Mouse (Mus musculus) heart, embryonic 11.5 days (tissue): ENCODE data around the gene As3mt. TPM values are rescaled to one million over a fixed set of nuclear protein-coding genes. Genes with fewer than 3 reads are reported as not detected.
"Not testable (repeated sequence)": the region's sequence is repeated elsewhere in the genome, so short reads cannot be mapped to it uniquely, and the experiment has no call there.

Experiments used
- ATAC-seq: fragments of 200-750 bp; cut with Nextera tagmentation; replicated peaks from 2 replicates; pipeline ENCODE4 v1.8.0; 2017; ENCODE audit warnings: moderate library complexity; ENCODE audit not compliant: insufficient number of reproducible peaks, low FRiP score, low TSS enrichment
- H3K27ac ChIP-seq: fragments of 300-500 bp; sonication (generic); 2 replicates; pipeline ENCODE4 v1.5.1; 2014; ENCODE audit warnings: mild to moderate bottlenecking, low read depth, low read length
- H3K27me3 ChIP-seq: fragments of 300-500 bp; sonication (generic); 2 replicates; pipeline ENCODE4 v1.6.1; 2014; ENCODE audit warnings: mild to moderate bottlenecking, low read length, mixed read lengths; ENCODE audit not compliant: control insufficient read depth, insufficient read depth
- H3K36me3 ChIP-seq: fragments of 300-500 bp; sonication (generic); 2 replicates; pipeline ENCODE4 v1.6.1; 2014; ENCODE audit warnings: mild to moderate bottlenecking, low read length, moderate library complexity, mixed read lengths; ENCODE audit not compliant: control insufficient read depth, insufficient read depth
- H3K4me1 ChIP-seq: fragments of 300-500 bp; sonication (generic); 2 replicates; pipeline ENCODE4 v1.6.1; 2014; ENCODE audit warnings: low read length; ENCODE audit not compliant: control insufficient read depth, insufficient read depth
- H3K4me2 ChIP-seq: fragments of 300-500 bp; sonication (generic); 2 replicates; pipeline ENCODE4 v1.6.1; 2014; ENCODE audit warnings: mild to moderate bottlenecking, moderate library complexity
- H3K4me3 ChIP-seq: fragments of 300-500 bp; sonication (generic); 2 replicates; pipeline ENCODE4 v1.5.1; 2014; ENCODE audit warnings: low read depth, low read length
- H3K9ac ChIP-seq: fragments of 300-500 bp; sonication (generic); 2 replicates; pipeline ENCODE4 v1.6.1; 2014; ENCODE audit warnings: mild to moderate bottlenecking, low read depth, low read length, moderate library complexity
- H3K9me3 ChIP-seq: fragments of 300-500 bp; sonication (generic); replicated peaks from 2 replicates; pipeline ENCODE4 v1.6.1; 2016; ENCODE audit warnings: low read length; ENCODE audit not compliant: control insufficient read depth
- WGBS: fragments of 180-500 bp; shearing (Covaris S2); extraction: QIAGEN DNeasy Blood & Tissue Kit; methylation state at CpG from one replicate; pipeline ENCODE4 v1.1.7; 2014; ENCODE audit not compliant: insufficient replicate concordance; 5-methylcytosine and 5-hydroxymethylcytosine counted together
- polyA plus RNA-seq: library from polyadenylated mRNA; unstranded; fragments of >200 nt; fragmentation: Nextera tagmentation; extraction: Ambion mirVana; gene quantifications from 2 replicates; pipeline ENCODE4 v1.2.1, GENCODE M21; 2014

The As3mt gene
- polyA plus RNA-seq, 1 experiment from 2014 or later: 47.6 TPM

- H3K4me3 ChIP-seq: no peak overlapping the region
- H3K4me1 ChIP-seq: no peaks in the 10 kb centered on the region
- no peak overlapping the region for H3K9ac ChIP-seq
- H3K4me2 ChIP-seq: no peak overlapping the region
- no peak for ATAC-seq
- H3K27ac ChIP-seq: no peak overlapping the region
- H3K27me3 ChIP-seq: no peaks in the 10 kb centered on the region
- WGBS: 65% methylated on average over 5 of the region's 5 CpGs
- H3K36me3 ChIP-seq: no peaks in the 10 kb centered on the region
- H3K9me3 ChIP-seq: no peaks in the 10 kb centered on the region
Observed at GRCm38 (mm10) chr19:46776391-46776790, 69.1 kb downstream of the As3mt start.

DNA sequence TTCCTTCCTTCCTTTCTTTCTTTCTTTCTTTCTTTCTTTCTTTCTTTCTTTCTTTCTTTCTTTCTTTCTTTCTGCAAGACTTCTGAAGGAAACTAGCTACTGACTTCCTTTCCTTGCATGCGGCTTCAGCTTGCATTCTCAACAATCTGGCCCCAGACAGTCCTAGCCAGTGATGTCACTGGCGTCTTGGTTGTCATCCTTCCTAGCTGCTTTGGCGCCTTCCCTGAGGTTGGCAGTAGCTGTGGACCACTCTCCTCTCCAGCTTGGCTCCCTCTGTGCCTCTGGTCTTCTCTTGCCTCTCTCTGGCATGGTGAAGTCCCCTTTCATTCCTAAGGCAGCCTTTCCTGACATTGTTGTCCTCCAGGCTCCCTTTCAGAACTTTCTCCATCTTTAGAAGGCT is 69.6 kb downstream of the As3mt start:
- no peaks in the 10 kb centered on the region for H3K27me3 ChIP-seq
- 66% methylated on average over 3 of the region's 3 CpGs for WGBS
- H3K9ac ChIP-seq: no peak overlapping the region
- H3K36me3 ChIP-seq: no peaks in the 10 kb centered on the region
- H3K9me3 ChIP-seq: no peaks in the 10 kb centered on the region
- no peaks in the 10 kb centered on the region for H3K4me1 ChIP-seq
- no peak overlapping the region for H3K4me3 ChIP-seq
- no peak for ATAC-seq
- H3K27ac ChIP-seq: no peak overlapping the region
- no peak overlapping the region for H3K4me2 ChIP-seq

DNA sequence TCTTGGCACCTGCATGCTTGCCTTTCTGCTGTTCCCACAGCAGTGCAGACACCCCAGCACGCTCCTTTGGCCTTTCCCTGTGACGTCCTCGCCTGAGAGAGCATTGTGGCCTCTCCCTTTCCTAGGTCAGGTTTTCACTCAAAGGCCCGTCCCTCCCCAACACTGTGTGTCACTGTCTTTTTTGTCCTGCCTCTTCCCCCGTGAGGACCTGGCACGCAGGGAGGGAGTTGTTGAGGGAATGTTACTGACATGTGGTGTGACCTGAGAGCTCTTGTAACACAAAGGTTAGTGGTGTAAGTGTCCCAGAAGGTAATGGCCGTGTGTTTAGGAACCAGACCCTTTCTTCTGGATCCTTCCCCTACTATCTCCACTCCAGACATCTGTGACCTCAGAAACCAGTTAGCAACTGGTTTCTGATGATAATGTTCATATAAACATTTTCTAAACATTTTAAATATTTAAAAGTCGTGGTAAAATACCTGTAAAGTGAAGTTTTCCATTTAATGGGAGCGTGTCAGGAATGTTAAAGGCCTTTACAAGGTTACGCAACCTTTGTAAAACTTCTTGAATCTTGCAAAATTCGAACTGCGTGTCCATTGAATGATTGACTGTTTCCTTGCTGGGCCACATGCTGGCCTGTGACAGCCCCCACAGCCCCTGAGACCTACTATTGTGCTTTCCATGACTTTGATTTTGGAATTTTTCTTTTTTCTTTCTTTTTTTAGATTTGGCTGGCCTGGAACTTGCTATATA is 70.8 kb downstream of the As3mt start:
- no peaks in the 10 kb centered on the region for H3K27me3 ChIP-seq
- H3K27ac ChIP-seq: no peak overlapping the region
- H3K36me3 ChIP-seq: no peaks in the 10 kb centered on the region
- WGBS: 68% methylated on average over 12 of the region's 12 CpGs
- H3K9me3 ChIP-seq: no peaks in the 10 kb centered on the region
- H3K9ac ChIP-seq: no peak overlapping the region
- no peak overlapping the region for H3K4me3 ChIP-seq
- no peak overlapping the region for H3K4me2 ChIP-seq
- no peaks in the 10 kb centered on the region for H3K4me1 ChIP-seq
- no peak for ATAC-seq

DNA sequence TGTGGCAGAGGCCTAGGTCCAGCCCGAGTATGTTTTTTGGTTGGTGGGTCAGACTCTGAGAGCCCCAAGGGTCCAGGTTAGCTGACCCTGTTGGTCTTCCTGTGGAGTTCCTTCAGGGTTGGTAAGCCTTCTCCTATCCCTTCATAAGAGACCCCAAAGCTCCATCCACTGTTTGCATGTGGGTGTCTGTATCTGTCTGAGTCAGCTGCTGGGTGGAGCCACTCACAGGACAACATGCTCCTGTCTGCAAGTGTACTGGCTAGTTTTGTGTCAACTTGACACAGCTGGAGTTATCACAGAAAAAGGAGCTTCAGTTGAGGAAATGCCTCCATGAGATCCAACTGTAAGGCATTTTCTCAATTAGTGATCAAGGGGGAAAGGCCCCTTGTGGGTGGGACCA is 71.9 kb downstream of the As3mt start:
- not testable (repeated sequence) for H3K9ac ChIP-seq, H3K27ac ChIP-seq, H3K36me3 ChIP-seq, H3K27me3 ChIP-seq, H3K4me2 ChIP-seq, H3K4me1 ChIP-seq, H3K9me3 ChIP-seq, H3K4me3 ChIP-seq, ATAC-seq
- 87% methylated on average over 1 of the region's 1 CpGs for WGBS

GRCm38 (mm10) chr19:46784038-46784437 is 76.8 kb downstream of the As3mt start:
- Histone ChIP-seq H3K9ac (no peak overlapping the region), H3K4me2 (no peak overlapping the region), H3K27me3 (no peaks in the 10 kb centered on the region), H3K9me3 (no peaks in the 10 kb centered on the region), H3K27ac (no peak overlapping the region), H3K36me3 (no peaks in the 10 kb centered on the region), H3K4me1 (no peaks in the 10 kb centered on the region), H3K4me3 (no peak overlapping the region)
- ATAC-seq: no peak
- 68% methylated on average over 5 of the region's 5 CpGs for WGBS

- Histone ChIP-seq H3K27me3 (no peaks in the 10 kb centered on the region), H3K9me3 (no peaks in the 10 kb centered on the region), H3K27ac (no peak overlapping the region), H3K4me2 (no peak overlapping the region), H3K36me3 (no peaks in the 10 kb centered on the region), H3K9ac (no peak overlapping the region), H3K4me1 (no peaks in the 10 kb centered on the region), H3K4me3 (no peak overlapping the region)
- no peak for ATAC-seq
- WGBS: 55% methylated on average over 6 of the region's 6 CpGs
Observed at GRCm38 (mm10) chr19:46784502-46784901, 77.2 kb downstream of the As3mt start.

DNA sequence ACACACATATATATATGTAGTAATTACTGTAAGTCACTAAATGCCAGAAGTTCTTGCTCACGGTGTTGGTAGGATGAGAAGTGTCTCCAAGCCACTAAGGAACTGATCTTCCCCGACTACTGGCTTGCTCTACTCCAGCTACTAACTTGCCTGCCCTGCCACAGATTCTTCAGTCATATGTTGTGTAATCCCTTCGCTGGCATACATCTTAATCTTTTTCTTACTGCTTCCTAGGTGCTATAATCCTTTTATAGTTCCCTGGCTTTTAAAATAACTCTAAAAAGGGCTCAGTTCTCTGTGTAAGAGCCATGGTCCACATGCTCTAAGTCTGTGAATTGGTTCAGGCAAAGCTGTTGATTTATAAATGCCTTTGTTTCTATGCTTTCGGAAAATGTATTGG is 78.4 kb downstream of the As3mt start:
- no peak for ATAC-seq
- H3K9ac ChIP-seq: no peak overlapping the region
- no peaks in the 10 kb centered on the region for H3K9me3 ChIP-seq
- no peaks in the 10 kb centered on the region for H3K36me3 ChIP-seq
- H3K4me2 ChIP-seq: no peak overlapping the region
- no peaks in the 10 kb centered on the region for H3K4me1 ChIP-seq
- H3K27me3 ChIP-seq: no peaks in the 10 kb centered on the region
- 78% methylated on average over 4 of the region's 4 CpGs for WGBS
- no peak overlapping the region for H3K27ac ChIP-seq
- no peak overlapping the region for H3K4me3 ChIP-seq

DNA sequence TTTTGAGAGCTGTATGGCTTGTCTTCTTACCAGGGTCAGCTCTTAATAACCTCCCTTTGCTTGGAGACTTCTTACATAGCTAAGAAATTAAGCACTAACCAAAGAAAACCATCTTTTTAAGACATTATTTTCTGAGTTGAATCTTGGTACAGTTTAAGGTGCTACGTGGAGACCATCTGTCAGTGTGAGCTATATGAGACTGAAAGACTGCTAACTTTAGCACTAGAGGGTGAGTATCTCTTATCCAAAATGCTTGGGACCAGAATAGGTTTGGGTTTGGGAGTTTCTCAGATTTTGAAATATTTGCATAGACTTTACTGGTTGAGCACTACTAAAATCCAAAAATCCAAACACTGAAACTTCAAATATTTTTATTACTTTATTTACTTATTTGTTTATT is 82.5 kb downstream of the As3mt start:
- Histone ChIP-seq H3K9me3 (no peaks in the 10 kb centered on the region), H3K9ac (no peak overlapping the region), H3K4me3 (no peak overlapping the region), H3K36me3 (no peaks in the 10 kb centered on the region), H3K27me3 (no peaks in the 10 kb centered on the region), H3K4me1 (0 out of 2 replicates have a peak, but pooled peaks cover 3% of the 10 kb centered on the region), H3K4me2 (no peak overlapping the region), H3K27ac (no peak overlapping the region)
- no peak for ATAC-seq
- WGBS: 78% methylated on average over 1 of the region's 1 CpGs
